9 mouse cellular contexts compared by ENCODE assay signal in genomic region chr1:193588477-193589464, GRCm38 (mm10).
A peak's percentile ranks its signal among the peaks of the same experiment; 100 is the strongest.
DNase-seq lines count a peak whose midpoint lies in the region; ATAC-seq and TF ChIP-seq lines count a peak whose summit lies in the region.
"Had no signal": no experiment of that assay in that cellular context is flagged by ENCODE, and none has a peak within 500 bp of the region (broad histone marks: within the 10 kb centered on the region; RNA-seq: fewer than 3 reads in every experiment).

No protein-coding gene starts in this region.

- no peaks in the 10 kb centered on the region for H3K9me3 ChIP-seq in limb, embryonic 14.5 days (ENCODE audit: control insufficient read depth, low read length)
- no peaks in the 10 kb centered on the region for H3K9me3 ChIP-seq in midbrain, embryonic 16.5 days (replicated peaks; ENCODE audit: control insufficient read depth, low read length, poor library complexity, severe bottlenecking)

- peak; percentile 72 for TF ChIP-seq CTCF in heart, adult 2 months (IDR thresholded peaks at IDR 0.05)
- TF ChIP-seq CTCF in thymus, adult 2 months (IDR thresholded peaks at IDR 0.05; ENCODE audit: borderline replicate concordance, control insufficient read depth, extremely low read depth, insufficient read depth, low read length, poor library complexity): peak; percentile 61; the same call in 1 of the 2 replicates

- TF ChIP-seq POLR2A in heart, adult 2 months (IDR thresholded peaks at IDR 0.05; ENCODE audit: insufficient read depth, low read depth, low read length): no peak
- TF ChIP-seq POLR2A in limb, embryonic 14.5 days (IDR thresholded peaks at IDR 0.05; ENCODE audit: borderline replicate concordance, extremely low read depth, insufficient read depth, insufficient read length): no peak
- no peak for TF ChIP-seq POLR2A in thymus, adult 2 months (IDR thresholded peaks at IDR 0.05; ENCODE audit: control insufficient read depth, extremely low read depth, insufficient read depth, low read length, poor library complexity)

- 31% methylated on average over 12 of the region's 12 CpGs for WGBS in heart, adult 2 months
- WGBS in limb, embryonic 14.5 days: 24% methylated on average over 12 of the region's 12 CpGs
- WGBS in midbrain, embryonic 16.5 days: 17% methylated on average over 12 of the region's 12 CpGs
- 40% methylated on average over 12 of the region's 12 CpGs for WGBS in thymus, adult 2 months

- no peak for TF ChIP-seq EP300 in heart, adult 2 months (IDR thresholded peaks at IDR 0.05; ENCODE audit: insufficient read depth, low read depth, low read length)

- no peak overlapping the region for H3K27ac ChIP-seq in heart, adult 2 months
- no peak overlapping the region for H3K27ac ChIP-seq in limb, embryonic 14.5 days (replicated peaks; ENCODE audit: low read depth, low read length)
- peak overlapping the region; percentile 46; the same call in 1 of the 2 replicates for H3K27ac ChIP-seq in midbrain, embryonic 16.5 days (ENCODE audit: low read length)
- H3K27ac ChIP-seq in thymus, adult 2 months (ENCODE audit: control insufficient read depth, insufficient read depth, low read length): no peak overlapping the region

- intact Hi-C loops in heart, adult 2 months (cut with DNase I): loop anchor here (1.0 to 5.0 kb wide), 4 partner anchors 39 to 202 kb away; no protein-coding TSS in a partner anchor

- no peaks in the 10 kb centered on the region for H3K36me3 ChIP-seq in heart, adult 2 months (ENCODE audit: control insufficient read depth, insufficient read depth, low read length)
- no peaks in the 10 kb centered on the region for H3K36me3 ChIP-seq in limb, embryonic 14.5 days (ENCODE audit: control insufficient read depth, insufficient read depth, low read length)
- H3K36me3 ChIP-seq in midbrain, embryonic 16.5 days (ENCODE audit: control insufficient read depth, insufficient read depth, low read length): no peaks in the 10 kb centered on the region
- H3K36me3 ChIP-seq in thymus, adult 2 months (ENCODE audit: control insufficient read depth, insufficient read depth, low read length): no peaks in the 10 kb centered on the region

- peak; percentile 6 to 21 for DNase-seq in B cell, adult 2 months
- DNase-seq in adrenal gland, postnatal 10 days: peak; percentile 78
- peak; percentile 85 for DNase-seq in embryo, embryonic 9.5 days (ENCODE audit: extremely low spot score)
- DNase-seq in heart, adult 2 months: peak; percentile 36 to 59
- DNase-seq in kidney, adult 8-10 months: peak; percentile 14 to 70
- peak; percentile 69 for DNase-seq in limb, embryonic 14.5 days (ENCODE audit: low spot score)
- peak; percentile 68 for DNase-seq in thymus, adult 2 months

- H3K79me2 ChIP-seq in heart, adult 2 months (replicated peaks; ENCODE audit: control insufficient read depth, insufficient read depth, low read length): no peaks in the 10 kb centered on the region

- H3K4me2 ChIP-seq in limb, embryonic 14.5 days (replicated peaks; ENCODE audit: low read depth, low read length, severe bottlenecking): no peak overlapping the region; the same call in 1 of the 2 replicates
- H3K4me2 ChIP-seq in midbrain, embryonic 16.5 days (ENCODE audit: low read length): no peak overlapping the region

- peaks cover 4% of the 10 kb centered on the region for H3K4me1 ChIP-seq in heart, adult 2 months (ENCODE audit: control insufficient read depth, insufficient read depth, low read length)
- H3K4me1 ChIP-seq in limb, embryonic 14.5 days (ENCODE audit: control insufficient read depth, insufficient read depth, low read length): peaks cover 8% of the 10 kb centered on the region; the same call in 1 of the 2 replicates
- peaks cover 28% of the 10 kb centered on the region for H3K4me1 ChIP-seq in midbrain, embryonic 16.5 days (ENCODE audit: control insufficient read depth, insufficient read depth, low read length)
- no peaks in the 10 kb centered on the region for H3K4me1 ChIP-seq in thymus, adult 2 months (replicated peaks; ENCODE audit: control insufficient read depth, insufficient read depth, low read length)

- H3K9ac ChIP-seq in heart, adult 2 months (ENCODE audit: low read depth, low read length): no peak overlapping the region
- no peak overlapping the region for H3K9ac ChIP-seq in limb, embryonic 14.5 days (ENCODE audit: low read depth, low read length, severe bottlenecking)
- H3K9ac ChIP-seq in midbrain, embryonic 16.5 days (ENCODE audit: low read depth, low read length): no peak overlapping the region

- no peak overlapping the region for H3K4me3 ChIP-seq in heart, adult 2 months
- H3K4me3 ChIP-seq in limb, embryonic 14.5 days (replicated peaks; ENCODE audit: low read length): no peak overlapping the region
- H3K4me3 ChIP-seq in midbrain, embryonic 16.5 days (ENCODE audit: low read depth, low read length): no peak overlapping the region
- no peak overlapping the region for H3K4me3 ChIP-seq in thymus, adult 2 months (ENCODE audit: control insufficient read depth, insufficient read depth, low read length)
- H3K4me3 ChIP-seq: erythroblast, embryonic 14.5 days had no signal

- H3K27me3 ChIP-seq in heart, adult 2 months (ENCODE audit: control insufficient read depth, insufficient read depth, low read length): no peaks in the 10 kb centered on the region
- no peaks in the 10 kb centered on the region for H3K27me3 ChIP-seq in limb, embryonic 14.5 days (ENCODE audit: control insufficient read depth, insufficient read depth, low read length)
- no peaks in the 10 kb centered on the region; the same call in 1 of the 2 replicates for H3K27me3 ChIP-seq in midbrain, embryonic 16.5 days (ENCODE audit: control insufficient read depth, insufficient read depth, low read depth, low read length)
- H3K27me3 ChIP-seq in thymus, adult 2 months (ENCODE audit: control insufficient read depth, insufficient read depth, low read length): no peaks in the 10 kb centered on the region

- peak; percentile 34; the same call in 1 of the 2 replicates for ATAC-seq in limb, embryonic 14.5 days (ENCODE audit: low FRiP score, low read depth)
- peak; percentile 49; the same call in 1 of the 2 replicates for ATAC-seq in midbrain, embryonic 16.5 days

Comparison
In these comparisons a context has a peak if more than half of its experiments do, and no peak if none do; other contexts are left out.
1. DNase-seq: peak in every context shown above with its lines; median percentile 85 in embryo, embryonic 9.5 days; 78 in adrenal gland, postnatal 10 days; 69 in limb, embryonic 14.5 days; 68 in thymus, adult 2 months; 48 in heart, adult 2 months; 42 in kidney, adult 8-10 months; 14 in B cell, adult 2 months.